Mouse (Mus musculus) ES-E14 (cell line): ENCODE measurements around the gene Gpc6.

ENCODE experiments used
- HCFC1 ChIP-seq: IDR thresholded peaks from 2 replicates; pipeline ENCODE4 v1.6.1; 2012; ENCODE audit warnings: low read length, inconsistent platforms, borderline replicate concordance; ENCODE audit not compliant: insufficient read depth
- MAFK ChIP-seq: IDR thresholded peaks from 2 replicates; pipeline ENCODE4 v1.6.1; 2014; ENCODE audit warnings: mild to moderate bottlenecking, low read depth, low read length, inconsistent platforms; ENCODE audit not compliant: insufficient read depth
- ZNF384 ChIP-seq: IDR thresholded peaks from 2 replicates; pipeline ENCODE4 v1.6.1; 2012; ENCODE audit warnings: low read depth, low read length, inconsistent platforms

DNA sequence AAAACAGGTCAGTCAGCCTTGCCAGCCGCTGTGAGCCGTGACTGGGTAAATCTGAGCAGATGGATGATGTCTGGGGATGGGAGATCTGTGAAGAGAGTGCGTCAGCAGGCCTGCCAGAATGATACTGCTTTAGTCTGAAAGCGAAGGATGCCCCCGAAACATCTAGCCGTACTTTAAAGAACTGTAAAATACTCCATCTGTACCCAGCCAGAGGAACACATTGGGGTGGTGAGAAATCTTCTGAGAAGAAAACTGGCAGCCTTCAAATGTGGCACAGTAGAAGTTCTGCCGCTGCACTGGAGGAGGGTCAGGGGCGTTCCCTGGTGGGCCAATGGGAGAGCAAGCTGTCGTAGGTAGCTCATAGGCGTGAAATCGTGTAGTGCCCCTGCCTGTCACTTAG lies 1033.3 kb downstream of the Gpc6 start:
- TF ChIP-seq MAFK (no peak), HCFC1 (no peak), ZNF384 (no peak)
